In the genomic region with DNA sequence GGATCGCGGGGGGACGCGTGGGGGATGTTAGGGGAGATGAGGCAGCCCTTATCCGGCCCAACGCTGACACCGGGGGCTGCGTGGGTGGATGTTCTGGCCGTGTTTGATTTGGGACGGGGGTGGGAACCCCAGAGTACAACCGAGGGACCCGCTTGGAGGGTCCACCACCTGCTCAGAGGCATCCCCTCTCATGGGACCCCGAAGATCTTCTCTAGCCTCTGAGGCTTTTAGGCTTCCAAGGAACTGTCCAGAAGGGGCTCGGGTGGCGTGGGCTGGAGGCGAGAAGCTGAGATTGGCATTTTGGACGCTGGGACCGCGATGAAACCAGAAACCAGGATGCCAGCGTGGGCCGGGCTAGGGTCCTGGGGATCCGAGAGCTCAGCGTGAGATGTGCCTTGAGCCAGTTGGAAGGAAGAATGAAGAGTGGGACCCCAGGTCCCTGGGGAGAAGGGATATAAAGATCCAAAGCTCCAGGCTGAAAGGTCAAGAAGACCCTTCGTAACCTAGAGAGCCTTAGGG, we compare ENCODE assay signal across 8 mouse cellular contexts. TPM values are rescaled to one million over a fixed set of nuclear protein-coding genes. Genes with fewer than 3 reads are reported as not detected.
DNase-seq lines count a peak whose midpoint lies in the region; ATAC-seq and TF ChIP-seq lines count a peak whose summit lies in the region.

No protein-coding gene starts in this region.

- WGBS in heart, embryonic 12.5 days = under 1% methylated on average over 24 of the region's 24 CpGs
- under 1% methylated on average over 24 of the region's 24 CpGs for WGBS in embryonic facial prominence, embryonic 11.5 days
- under 1% methylated on average over 24 of the region's 24 CpGs for WGBS in hindbrain, postnatal 0 days

- H3K4me1 ChIP-seq in heart, embryonic 12.5 days (replicated peaks) = peaks cover 5% of the 10 kb centered on the region
- H3K4me1 ChIP-seq in ES-Bruce4 (ENCODE audit: control insufficient read depth, insufficient read depth, low read length) = peaks cover 2% of the 10 kb centered on the region
- H3K4me1 ChIP-seq in embryonic facial prominence, embryonic 11.5 days (ENCODE audit: control insufficient read depth, insufficient read depth, low read length) = no peaks in the 10 kb centered on the region
- H3K4me1 ChIP-seq in hindbrain, postnatal 0 days (ENCODE audit: insufficient read depth, low read length) = peaks cover 5% of the 10 kb centered on the region; the same call in 1 of the 2 replicates

- H3K9me3 ChIP-seq in heart, embryonic 12.5 days (replicated peaks) = no peaks in the 10 kb centered on the region
- no peaks in the 10 kb centered on the region for H3K9me3 ChIP-seq in ES-Bruce4 (replicated peaks; ENCODE audit: control insufficient read depth, insufficient read depth, low read length, poor library complexity, severe bottlenecking)
- H3K9me3 ChIP-seq in embryonic facial prominence, embryonic 11.5 days (replicated peaks; ENCODE audit: control insufficient read depth, low read length) = no peaks in the 10 kb centered on the region
- H3K9me3 ChIP-seq in hindbrain, postnatal 0 days (ENCODE audit: low read length) = no peaks in the 10 kb centered on the region

- peak; percentile 3; the same call in 1 of the 2 replicates for ATAC-seq in heart, embryonic 12.5 days (ENCODE audit: insufficient number of reproducible peaks, low FRiP score)
- ATAC-seq in embryonic facial prominence, embryonic 11.5 days (replicated peaks; ENCODE audit: insufficient number of reproducible peaks, low FRiP score, low TSS enrichment, low read depth) = peak; percentile 12
- peak; percentile 0; the same call in 1 of the 2 replicates for ATAC-seq in hindbrain, postnatal 0 days

- peak overlapping the region; percentile 80 for H3K4me3 ChIP-seq in heart, embryonic 12.5 days
- H3K4me3 ChIP-seq in ES-Bruce4 (ENCODE audit: low read depth, low read length) = peak overlapping the region; percentile 98
- peak overlapping the region; percentile 76 for H3K4me3 ChIP-seq in embryonic facial prominence, embryonic 11.5 days (ENCODE audit: low read depth, low read length)
- peak overlapping the region; percentile 73 for H3K4me3 ChIP-seq in hindbrain, postnatal 0 days (ENCODE audit: low read length)

- no peaks in the 10 kb centered on the region for H3K36me3 ChIP-seq in heart, embryonic 12.5 days
- no peaks in the 10 kb centered on the region for H3K36me3 ChIP-seq in ES-Bruce4 (ENCODE audit: control insufficient read depth, insufficient read depth, low read length, poor library complexity, severe bottlenecking)
- H3K36me3 ChIP-seq in embryonic facial prominence, embryonic 11.5 days (replicated peaks; ENCODE audit: control insufficient read depth, insufficient read depth, low read depth, low read length) = no peaks in the 10 kb centered on the region
- no peaks in the 10 kb centered on the region for H3K36me3 ChIP-seq in hindbrain, postnatal 0 days (ENCODE audit: insufficient read depth, low read length)

- peak overlapping the region; percentile 88 for H3K27ac ChIP-seq in heart, embryonic 12.5 days (ENCODE audit: poor library complexity, severe bottlenecking)
- H3K27ac ChIP-seq in ES-Bruce4 (ENCODE audit: insufficient read depth, low read length) = no peak overlapping the region
- peak overlapping the region; percentile 66 for H3K27ac ChIP-seq in embryonic facial prominence, embryonic 11.5 days (replicated peaks; ENCODE audit: low read depth, low read length)
- H3K27ac ChIP-seq in hindbrain, postnatal 0 days = peak overlapping the region; percentile 92

- no peak for TF ChIP-seq CTCF in ES-Bruce4 (IDR thresholded peaks at IDR 0.05; ENCODE audit: low read depth, low read length)
- TF ChIP-seq CTCF in hindbrain, postnatal 0 days (IDR thresholded peaks at IDR 0.05; ENCODE audit: low read depth) = no peak; the same call in 1 of the 2 replicates

- peak overlapping the region; percentile 85 for H3K9ac ChIP-seq in heart, embryonic 12.5 days
- H3K9ac ChIP-seq in ES-Bruce4 (ENCODE audit: low read depth, poor library complexity, severe bottlenecking) = peak overlapping the region; percentile 84
- peak overlapping the region; percentile 77 for H3K9ac ChIP-seq in embryonic facial prominence, embryonic 11.5 days (replicated peaks; ENCODE audit: low read length)
- peak overlapping the region; percentile 71 for H3K9ac ChIP-seq in hindbrain, postnatal 0 days (replicated peaks; ENCODE audit: low read length)

- no peak for TF ChIP-seq POLR2A in ES-Bruce4 (IDR thresholded peaks at IDR 0.05; ENCODE audit: insufficient read depth, low read length)

- no peak for DNase-seq in heart, adult 8-10 months (ENCODE audit: low spot score)
- peak; percentile 41 for DNase-seq in embryonic facial prominence, embryonic 11.5 days (ENCODE audit: low spot score)
- DNase-seq in hindbrain, postnatal 0 days (ENCODE audit: low spot score) = peak; percentile 50
- peak; percentile 14 to 24 for DNase-seq in lung, postnatal 4 days
- DNase-seq in right cerebral cortex, postnatal 4 days = peak; percentile 39
- no peak for DNase-seq in urinary bladder, postnatal 36 days (ENCODE audit: low spot score in 2 of 2)

- H3K27me3 ChIP-seq in heart, embryonic 12.5 days (replicated peaks) = no peaks in the 10 kb centered on the region
- H3K27me3 ChIP-seq in ES-Bruce4 (ENCODE audit: control insufficient read depth, insufficient read depth, low read length, poor library complexity, severe bottlenecking) = no peaks in the 10 kb centered on the region
- H3K27me3 ChIP-seq in embryonic facial prominence, embryonic 11.5 days (ENCODE audit: control insufficient read depth, insufficient read depth, low read length) = no peaks in the 10 kb centered on the region
- no peaks in the 10 kb centered on the region for H3K27me3 ChIP-seq in hindbrain, postnatal 0 days (ENCODE audit: insufficient read depth, low read length)

- TF ChIP-seq EP300 in ES-Bruce4 (IDR thresholded peaks at IDR 0.05; ENCODE audit: insufficient read depth, low read depth, low read length) = no peak

- H3K4me2 ChIP-seq in heart, embryonic 12.5 days = peak overlapping the region; percentile 98
- H3K4me2 ChIP-seq in embryonic facial prominence, embryonic 11.5 days (ENCODE audit: low read depth, low read length) = peak overlapping the region; percentile 94
- H3K4me2 ChIP-seq in hindbrain, postnatal 0 days (ENCODE audit: low read depth, low read length) = peak overlapping the region; percentile 93

RNA-seq across cellular contexts. Expression of a gene that starts 0.7 kb away (rescaled TPM):
- polyA plus RNA-seq in heart, embryonic 12.5 days (2016; fragmentation: Nextera tagmentation; extraction: Ambion mirVana) = 4.1 and 4.3 TPM in 2 replicates
- total RNA-seq in heart, adult 8-10 months (2022) = 10 to 100 TPM; 11.8 to 15.5 (median 15.1) TPM
- 9.9 and 11.5 TPM in 2 replicates for polyA plus RNA-seq in ES-Bruce4 (2011; ENCODE audit: insufficient read depth, insufficient read length, low read depth, missing spikeins)
- polyA plus RNA-seq in embryonic facial prominence, embryonic 11.5 days (2014; fragmentation: Nextera tagmentation; extraction: Ambion mirVana) = 5.9 and 6.1 TPM in 2 replicates
- total RNA-seq in hindbrain, postnatal 0 days (2014; rRNA removed) = 49.3 and 63.3 TPM in 2 replicates
- 13.3 and 14.8 TPM in 2 replicates for polyA plus RNA-seq in hindbrain, postnatal 0 days (2015; fragmentation: Nextera tagmentation; extraction: Ambion mirVana)

Comparison
In these comparisons a context has a peak if more than half of its experiments do, and no peak if none do; other contexts are left out.
1. DNase-seq: peak in embryonic facial prominence, embryonic 11.5 days (single experiment), hindbrain, postnatal 0 days (single experiment), lung, postnatal 4 days (2 of 2) and right cerebral cortex, postnatal 4 days (single experiment); none in heart, adult 8-10 months (single experiment) and urinary bladder, postnatal 36 days (0 of 2).
2. Peak in every context shown above with its lines, with median percentiles within 50 percentile points of each other: ATAC-seq, H3K4me2 ChIP-seq, H3K4me3 ChIP-seq and H3K9ac ChIP-seq.